Mouse (Mus musculus) midbrain, embryonic 14.5 days (tissue): ENCODE measurements around the gene Tkt. TPM values are rescaled to one million over a fixed set of nuclear protein-coding genes. Genes with fewer than 3 reads are reported as not detected.

Experiments used
- microRNA-seq: library from miRNA; unstranded; fragments of <30 nt; microRNA quantifications from one replicate; pipeline ENCODE4, GENCODE M21; 2016
- polyA plus RNA-seq: library from polyadenylated mRNA; unstranded; fragments of >200 nt; fragmentation: Nextera tagmentation; extraction: Ambion mirVana; gene quantifications from 2 replicates; pipeline ENCODE4 v1.2.1, GENCODE M21; 2014

Gene Tkt
- polyA plus RNA-seq, 1 experiment from 2014 or later: 94.2 TPM

Small RNAs within 50 kb of the gene (microRNA-seq; reads per million reads assigned to microRNA genes)
- 3.5 reads per million, percentile 23 among the genes with 10 or more reads in this experiment for gene Mir3076

Other genes starting within 250 kb of the Tkt start
- 14.5 and 20.5 TPM in 2 replicates for gene Dcp1a, start 68.8 kb upstream of the Tkt start, polyA plus RNA-seq
- 10.1 and 13.5 TPM in 2 replicates for gene Cacna1d, start 56.9 kb upstream of the Tkt start, polyA plus RNA-seq
- gene Prkcd, start 77.9 kb downstream of the Tkt start, polyA plus RNA-seq: 10.6 and 12.8 TPM in 2 replicates
- gene Rft1, start 106.0 kb downstream of the Tkt start, polyA plus RNA-seq: 7.7 and 10.3 TPM in 2 replicates
- gene Sfmbt1, start 166.5 kb downstream of the Tkt start, polyA plus RNA-seq: 17.0 and 20.9 TPM in 2 replicates